Mouse (Mus musculus): ENCODE results near the gene Fam3c.
A peak's percentile ranks its signal among the peaks of the same experiment; 100 is the strongest.

The Fam3c gene

DNA sequence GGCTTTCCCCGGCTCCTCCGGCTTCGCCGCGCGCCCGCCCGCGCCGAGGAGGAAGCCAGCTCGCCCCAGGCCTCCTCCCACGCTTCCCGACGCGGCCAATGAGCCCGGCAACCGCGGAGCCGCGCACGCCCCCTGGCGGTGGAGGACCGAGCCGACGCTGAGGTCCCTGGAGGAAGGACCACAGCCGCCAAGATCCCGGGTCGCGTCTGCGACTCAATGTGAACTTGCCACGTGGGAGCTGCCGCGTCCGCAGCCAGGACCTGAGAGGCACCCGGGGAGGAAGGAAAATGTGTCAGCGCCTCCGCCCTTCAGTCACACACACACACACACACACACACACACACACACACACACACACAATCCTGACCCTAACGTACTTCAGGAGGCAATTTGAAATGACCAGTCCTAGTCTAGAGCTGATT is at the start of gene Fam3c:
Gene Fam3c, minus strand, starts transcription at position 158 of the 422 bp plus-strand sequence.
- peak; percentile 98 for DNase-seq (ENCODE audit: low read depth, low spot score)

DNA sequence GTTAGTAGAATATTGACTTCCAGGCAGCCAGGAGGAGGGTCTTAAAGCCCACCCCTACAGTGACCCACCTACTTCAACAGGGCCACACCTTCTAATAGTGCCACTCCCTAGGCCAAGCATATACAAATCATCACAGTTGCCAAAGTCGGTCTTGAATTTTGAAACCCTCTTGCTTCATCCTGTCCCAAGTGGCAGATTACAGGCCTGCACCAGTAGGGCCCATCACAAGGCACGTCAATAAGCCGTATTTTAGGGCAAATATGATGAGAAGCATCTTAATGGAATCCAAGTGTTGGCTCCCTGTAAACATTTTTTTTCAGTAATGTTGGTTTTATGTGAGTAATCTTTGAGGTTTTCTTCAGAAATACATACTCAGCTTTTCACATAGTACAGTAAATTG is 49.0 kb upstream of the Fam3c start:
- no peak for DNase-seq (ENCODE audit: low read depth, low spot score)

- DNase-seq (ENCODE audit: low read depth, low spot score) = no peak
Measured at GRCm38 (mm10) chr6:22403736-22404135, 47.7 kb upstream of the Fam3c start.

GRCm38 (mm10) chr6:22403317-22403716 is 47.3 kb upstream of the Fam3c start:
- DNase-seq (ENCODE audit: low read depth, low spot score) = no peak

GRCm38 (mm10) chr6:22402548-22403164 is 46.6 kb upstream of the Fam3c start:
- peak; percentile 29 for DNase-seq (ENCODE audit: low read depth, low spot score)

- no peak for DNase-seq (ENCODE audit: low read depth, low spot score)
Measured at GRCm38 (mm10) chr6:22402037-22402436, 46.0 kb upstream of the Fam3c start.

DNA sequence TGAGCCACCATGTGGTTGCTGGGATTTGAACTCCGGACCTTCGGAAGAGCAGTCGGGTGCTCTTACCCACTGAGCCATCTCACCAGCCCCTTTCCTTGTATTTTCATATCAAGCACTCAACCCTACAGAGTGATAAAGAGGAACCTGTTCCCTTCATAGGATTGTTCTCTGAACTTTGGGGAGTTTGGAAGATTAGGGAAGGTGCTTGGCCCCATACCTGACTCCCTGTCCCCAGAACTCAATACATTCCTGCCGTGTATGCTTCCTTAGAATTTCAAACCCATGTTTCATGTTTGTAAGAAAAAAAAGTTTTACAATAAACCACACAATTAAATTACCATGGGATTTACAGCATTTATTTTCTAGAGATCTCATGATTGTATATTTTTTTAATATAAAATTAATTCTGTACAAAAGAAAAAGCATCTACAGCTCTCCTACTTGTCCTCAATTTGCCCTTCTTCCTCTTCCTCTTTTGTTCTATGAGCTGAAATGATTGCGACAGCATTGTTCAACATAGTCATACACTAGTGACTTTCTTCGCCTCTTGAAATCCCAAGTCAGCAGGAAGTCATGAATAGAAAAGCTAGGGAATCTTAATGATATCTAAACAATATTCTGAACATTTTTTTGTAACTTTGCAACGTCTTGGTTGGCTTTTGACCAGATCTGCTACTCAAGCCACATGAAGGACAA is 42.2 kb upstream of the Fam3c start:
- no peak for DNase-seq (ENCODE audit: low read depth, low spot score)

- DNase-seq (ENCODE audit: low read depth, low spot score) = no peak
Measured at GRCm38 (mm10) chr6:22395207-22395606, 39.2 kb upstream of the Fam3c start.

GRCm38 (mm10) chr6:22390654-22391365 is 34.8 kb upstream of the Fam3c start:
- DNase-seq (ENCODE audit: low read depth, low spot score) = no peak

- DNase-seq (ENCODE audit: low read depth, low spot score) = no peak
Measured at GRCm38 (mm10) chr6:22385254-22385870, 29.3 kb upstream of the Fam3c start.

DNA sequence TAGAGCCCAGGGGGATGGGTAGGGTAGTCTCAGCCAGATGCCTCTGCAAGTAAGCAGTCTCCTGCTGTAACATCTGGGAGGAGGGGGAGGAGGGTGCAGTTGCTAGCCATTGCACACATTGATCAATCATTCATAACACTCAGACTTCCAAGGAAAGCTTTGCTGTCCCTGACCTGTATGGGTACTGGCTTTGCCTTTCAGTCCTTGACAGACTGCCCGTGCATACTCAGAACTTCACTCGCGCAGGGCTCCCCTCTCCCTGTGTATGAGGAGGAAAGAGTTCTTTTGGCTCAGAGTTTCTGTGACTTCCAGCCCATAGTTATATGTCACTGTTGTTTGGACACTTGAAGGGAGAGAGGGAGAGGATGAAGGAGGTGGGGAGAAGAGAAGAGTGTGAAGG is 24.2 kb upstream of the Fam3c start:
- DNase-seq (ENCODE audit: low read depth, low spot score) = no peak

GRCm38 (mm10) chr6:22379831-22380230 is 23.8 kb upstream of the Fam3c start:
- DNase-seq (ENCODE audit: low read depth, low spot score) = no peak

GRCm38 (mm10) chr6:22378462-22378861 is 22.4 kb upstream of the Fam3c start:
- peak; percentile 48 for DNase-seq (ENCODE audit: low read depth, low spot score)

- peak; percentile 14 for DNase-seq (ENCODE audit: low read depth, low spot score)
Measured at GRCm38 (mm10) chr6:22374791-22375190, 18.7 kb upstream of the Fam3c start.

DNA sequence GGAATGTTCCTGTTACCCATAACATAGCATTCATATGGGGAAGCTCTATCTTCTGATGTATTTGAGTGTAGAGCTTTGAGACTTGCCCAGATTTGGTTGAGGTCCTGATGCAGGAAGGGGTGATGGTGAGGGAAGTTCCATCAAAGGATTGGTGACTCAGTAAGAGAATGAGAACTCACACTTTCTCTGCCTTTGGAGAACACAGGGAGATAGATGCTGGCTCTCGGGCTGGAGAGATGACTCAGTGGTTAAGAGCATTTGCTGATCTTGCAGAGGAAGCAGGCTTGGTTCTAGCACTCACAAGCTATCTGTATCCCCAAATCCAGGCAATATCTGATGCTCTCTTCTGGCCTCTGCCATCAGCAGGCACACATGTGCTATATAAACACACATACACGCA is 17.4 kb upstream of the Fam3c start:
- no peak for DNase-seq (ENCODE audit: low read depth, low spot score)

DNA sequence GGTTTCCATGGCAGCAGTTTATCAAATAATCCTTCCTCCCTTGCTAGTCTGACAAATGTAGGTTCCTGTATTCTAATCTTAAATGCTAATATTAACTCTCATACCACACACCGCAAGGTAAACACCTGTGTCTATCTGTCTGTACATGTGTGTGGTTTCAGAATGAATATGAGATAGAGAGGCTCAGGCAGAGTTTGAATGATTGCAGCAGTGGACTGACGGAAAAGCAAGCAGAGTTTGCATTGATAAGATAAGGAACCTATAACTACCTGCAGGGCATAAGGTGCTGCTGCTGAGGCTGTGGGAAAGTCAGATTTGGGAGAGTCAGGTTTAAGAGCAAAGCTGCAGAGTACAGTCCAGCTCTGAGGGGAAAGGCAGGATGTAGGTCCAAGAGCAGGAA is 10.9 kb upstream of the Fam3c start:
- peak; percentile 34 for DNase-seq (ENCODE audit: low read depth, low spot score)

GRCm38 (mm10) chr6:22363590-22363989 is 7.5 kb upstream of the Fam3c start:
- DNase-seq (ENCODE audit: low read depth, low spot score) = no peak

- no peak for DNase-seq (ENCODE audit: low read depth, low spot score)
Measured at GRCm38 (mm10) chr6:22361941-22362340, 5.9 kb upstream of the Fam3c start.

DNA sequence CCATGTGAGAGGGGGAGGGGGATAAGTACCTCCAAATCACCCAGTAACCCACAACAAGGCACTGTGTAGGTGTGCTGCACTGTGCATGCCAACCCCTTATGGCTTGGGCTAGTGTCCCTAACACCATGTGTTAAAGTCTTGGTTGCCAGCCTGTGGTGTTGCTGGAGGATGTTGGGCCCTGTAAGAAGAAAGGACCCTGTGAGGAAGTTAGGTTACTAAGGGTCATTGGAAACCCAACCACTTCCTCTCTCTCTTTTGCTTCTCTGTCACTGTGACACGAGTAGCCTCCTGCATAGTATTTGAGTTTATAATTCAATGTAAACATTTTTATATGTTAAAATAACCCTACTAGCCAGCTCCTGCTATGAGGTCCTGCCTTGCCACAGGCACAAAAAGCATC is 3.0 kb upstream of the Fam3c start:
- DNase-seq (ENCODE audit: low read depth, low spot score) = no peak

DNA sequence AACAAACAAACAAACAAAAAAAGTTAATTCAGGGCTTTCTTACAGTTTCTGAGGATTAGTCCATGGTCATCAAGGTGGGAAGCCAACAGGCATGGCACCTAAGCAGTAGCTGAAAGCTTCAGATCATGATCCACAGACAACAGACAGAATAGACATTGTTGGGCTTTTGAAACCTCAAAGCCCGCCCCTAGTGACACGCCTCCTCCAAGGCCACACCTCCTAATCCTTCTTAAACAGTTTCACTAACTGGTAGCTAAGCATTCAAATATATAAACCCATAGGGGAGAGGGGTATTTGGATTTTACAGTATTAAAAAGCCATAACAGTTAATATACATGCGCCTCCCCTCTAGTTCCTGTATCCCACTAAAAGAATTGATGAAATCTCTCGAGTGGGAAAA is 1.3 kb upstream of the Fam3c start:
- DNase-seq (ENCODE audit: low read depth, low spot score) = peak; percentile 40

DNA sequence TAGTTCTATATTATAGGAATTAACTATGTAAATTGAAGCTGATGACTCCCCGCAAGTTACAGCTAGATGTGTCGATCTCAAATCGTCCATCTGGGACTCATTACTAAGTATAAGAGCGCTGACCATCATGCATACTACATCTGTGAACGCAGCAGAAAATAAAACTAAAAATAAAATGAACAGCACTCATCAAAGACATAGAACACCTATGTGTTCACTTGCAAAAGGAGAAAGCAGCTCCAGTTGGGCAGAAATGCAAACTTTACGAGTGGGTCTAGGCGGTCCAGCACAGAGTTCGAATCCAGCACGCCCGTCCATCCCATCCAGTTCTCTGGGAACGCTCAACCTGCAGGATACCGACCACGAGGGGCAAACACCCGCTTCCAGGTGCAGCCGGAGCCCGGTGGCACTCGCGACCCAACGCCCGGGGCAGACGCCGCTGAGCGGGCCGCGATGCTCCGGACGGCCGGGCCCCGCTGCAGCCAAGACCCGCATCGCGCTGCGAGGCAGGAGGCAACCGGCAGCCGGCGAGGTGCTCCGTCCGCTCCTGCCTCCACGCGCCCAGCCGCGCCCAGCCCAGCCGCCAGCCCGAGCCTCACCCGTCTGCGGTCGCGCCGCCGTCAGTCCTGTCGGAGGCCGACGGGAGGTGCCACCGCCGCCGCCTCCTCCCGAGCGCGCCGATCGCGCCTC is 502 bp downstream of the Fam3c start:
- DNase-seq (ENCODE audit: low read depth, low spot score) = no peak

DNA sequence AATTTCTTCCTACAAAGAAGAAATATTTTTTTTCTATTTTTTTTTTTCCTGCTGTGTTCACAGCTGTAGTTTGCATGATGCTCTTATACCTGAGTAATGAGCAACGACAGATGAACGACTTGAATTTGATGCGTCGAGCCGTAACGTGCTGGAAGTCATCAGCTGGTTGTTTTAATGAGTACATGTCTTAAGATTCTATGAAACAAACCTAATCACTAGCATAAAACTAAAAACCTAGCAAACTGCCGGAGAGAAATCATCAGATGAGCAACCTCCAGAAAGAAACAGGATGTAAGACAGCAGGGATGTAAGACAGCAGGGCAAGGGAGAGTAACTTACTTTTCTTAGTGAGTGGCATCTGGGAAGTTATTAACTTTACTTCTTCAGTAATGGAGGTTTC is 1.4 kb downstream of the Fam3c start:
- DNase-seq (ENCODE audit: low read depth, low spot score) = peak; percentile 46
